Mouse (Mus musculus) MEL (cell line): ENCODE measurements around the gene Slc24a4. TPM values are rescaled to one million over a fixed set of nuclear protein-coding genes. Genes with fewer than 3 reads are reported as not detected.

Source experiments
- DNase-seq: peaks from one replicate; pipeline ENCODE4 v3.0.0; 2011; ENCODE audit warnings: low read depth, low spot score
- H3K27ac ChIP-seq: 2 replicates; pipeline ENCODE4 v1.5.1; 2012; ENCODE audit warnings: low read depth, mild to moderate bottlenecking, control low read depth, low read length, moderate library complexity; ENCODE audit not compliant: control insufficient read depth
- H3K27me3 ChIP-seq, 2 experiments: fragments of 150-350 bp in 1 of 2; sonication (generic) in 1 of 2; 2 replicates each; pipeline ENCODE4 v1.6.1; 2012; ENCODE audit warnings: low read length in 2 of 2, mild to moderate bottlenecking in 2 of 2, improper control_type of control experiment in 1 of 2, moderate library complexity in 1 of 2; ENCODE audit not compliant: insufficient read depth in 2 of 2, control insufficient read depth in 1 of 2
- H3K36me3 ChIP-seq, 2 experiments: 2 replicates each; pipeline ENCODE4 v1.6.1; 2012 to 2014; ENCODE audit warnings: low read length in 2 of 2, improper control_type of control experiment in 1 of 2, inconsistent platforms in 1 of 2, mild to moderate bottlenecking in 1 of 2; ENCODE audit not compliant: insufficient read depth in 2 of 2, control insufficient read depth in 1 of 2
- H3K4me1 ChIP-seq, 2 experiments: fragments of 150-350 bp in 1 of 2; sonication (generic) in 1 of 2; 2 replicates each; pipeline ENCODE4 v1.6.1; 2012; ENCODE audit warnings: low read length in 2 of 2, improper control_type of control experiment in 1 of 2, mild to moderate bottlenecking in 1 of 2; ENCODE audit not compliant: insufficient read depth in 2 of 2, control insufficient read depth in 1 of 2
- H3K4me3 ChIP-seq, 2 experiments: fragments of 150-350 bp in 1 of 2; sonication (generic) in 1 of 2; 2 replicates each; pipeline ENCODE4 v1.5.1; 2012; ENCODE audit warnings: low read depth in 2 of 2, low read length in 2 of 2, mild to moderate bottlenecking in 2 of 2, moderate library complexity in 2 of 2, control low read depth in 1 of 2, improper control_type of control experiment in 1 of 2; ENCODE audit not compliant: control insufficient read depth in 1 of 2, insufficient read depth in 1 of 2
- H3K79me2 ChIP-seq: 2 replicates; pipeline ENCODE4 v1.6.1; 2012; ENCODE audit warnings: mild to moderate bottlenecking, low read length, moderate library complexity; ENCODE audit not compliant: control insufficient read depth, poor library complexity, insufficient read depth
- H3K9ac ChIP-seq: 2 replicates; pipeline ENCODE4 v1.6.1; 2012; ENCODE audit warnings: low read depth, mild to moderate bottlenecking, control low read depth, low read length, moderate library complexity; ENCODE audit not compliant: control insufficient read depth, poor library complexity, severe bottlenecking
- H3K9me3 ChIP-seq: fragments of 150-350 bp; sonication (generic); replicated peaks from 2 replicates; pipeline ENCODE4 v1.6.1; 2012; ENCODE audit warnings: mild to moderate bottlenecking, low read length, improper control_type of control experiment, moderate library complexity; ENCODE audit not compliant: insufficient read depth
- CHD1 ChIP-seq: IDR thresholded peaks from 2 replicates; pipeline ENCODE4 v1.6.1; 2012; ENCODE audit warnings: low read depth, mild to moderate bottlenecking, inconsistent platforms, low read length, improper control_type of control experiment
- E2F4 ChIP-seq: IDR thresholded peaks from 2 replicates; pipeline ENCODE4 v1.6.1; 2011; ENCODE audit warnings: low read depth, low read length, improper control_type of control experiment, borderline replicate concordance
- ELF1 ChIP-seq: IDR thresholded peaks from 2 replicates; pipeline ENCODE4 v1.6.1; 2014; ENCODE audit warnings: low read depth, mild to moderate bottlenecking, inconsistent platforms, low read length, improper control_type of control experiment, moderate library complexity
- EP300 ChIP-seq, 2 experiments: IDR thresholded peaks; 2 replicates each; pipeline ENCODE4 v1.6.1; 2011; ENCODE audit warnings: improper control_type of control experiment in 2 of 2, low read length in 2 of 2, low read depth in 1 of 2, mild to moderate bottlenecking in 1 of 2
- GATA1 ChIP-seq: IDR thresholded peaks from 2 replicates; pipeline ENCODE4 v1.6.1; 2011; ENCODE audit warnings: low read depth, low read length, improper control_type of control experiment
- MAX ChIP-seq: IDR thresholded peaks from 2 replicates; pipeline ENCODE4 v1.6.1; 2011; ENCODE audit warnings: low read length, improper control_type of control experiment
- MAZ ChIP-seq: IDR thresholded peaks from 2 replicates; pipeline ENCODE4 v1.6.1; 2012; ENCODE audit warnings: low read depth, mild to moderate bottlenecking, inconsistent platforms, low read length, improper control_type of control experiment
- MYB ChIP-seq: IDR thresholded peaks from 2 replicates; pipeline ENCODE4 v1.6.1; 2011; ENCODE audit warnings: mild to moderate bottlenecking, low read depth, low read length, improper control_type of control experiment
- NRF1 ChIP-seq: IDR thresholded peaks from 2 replicates; pipeline ENCODE4 v1.6.1; 2014; ENCODE audit warnings: low read depth, mild to moderate bottlenecking, inconsistent platforms, low read length, improper control_type of control experiment, moderate library complexity; ENCODE audit not compliant: poor library complexity, insufficient read depth, severe bottlenecking
- POLR2A ChIP-seq, 2 experiments: IDR thresholded peaks; 2 replicates each; pipeline ENCODE4 v1.6.1; 2011 to 2012; ENCODE audit warnings: low read length in 2 of 2, mild to moderate bottlenecking in 2 of 2, control low read depth in 1 of 2, improper control_type of control experiment in 1 of 2, low read depth in 1 of 2, moderate library complexity in 1 of 2; ENCODE audit not compliant: control insufficient read depth in 1 of 2, insufficient read depth in 1 of 2, poor library complexity in 1 of 2
- POLR2AphosphoS2 ChIP-seq: IDR thresholded peaks from 2 replicates; pipeline ENCODE4 v1.6.1; 2011; ENCODE audit warnings: low read length, improper control_type of control experiment
- SIN3A ChIP-seq: IDR thresholded peaks from 2 replicates; pipeline ENCODE4 v1.6.1; 2012; ENCODE audit warnings: low read length, improper control_type of control experiment, inconsistent platforms
- TCF12 ChIP-seq: IDR thresholded peaks from 2 replicates; pipeline ENCODE4 v1.6.1; 2014; ENCODE audit warnings: low read depth, mild to moderate bottlenecking, inconsistent platforms, low read length, improper control_type of control experiment, moderate library complexity
- USF1 ChIP-seq: IDR thresholded peaks from 2 replicates; pipeline ENCODE4 v1.6.1; 2014; ENCODE audit warnings: low read depth, mild to moderate bottlenecking, inconsistent platforms, low read length, improper control_type of control experiment, moderate library complexity
- ZKSCAN1 ChIP-seq: IDR thresholded peaks from 2 replicates; pipeline ENCODE4 v1.6.1; 2012; ENCODE audit warnings: low read depth, mild to moderate bottlenecking, inconsistent platforms, low read length, improper control_type of control experiment, moderate library complexity
- polyA plus RNA-seq, 2 experiments: library from polyadenylated mRNA; stranded (reverse) in 1 of 2; unstranded in 1 of 2; fragments of >175 nt in 1 of 2; fragments of >200 nt in 1 of 2; gene quantifications; 2 replicates each; pipeline versions ENCODE4 v1.2.1 to v1.2.4; 2012; ENCODE audit warnings: low replicate concordance in 2 of 2, low read depth in 1 of 2; ENCODE audit not compliant: insufficient read length in 2 of 2, insufficient read depth in 1 of 2, missing spikeins in 1 of 2
- total RNA-seq: library from RNA; depleted of rRNA; stranded (reverse); fragments of 300-350 nt; gene quantifications from 2 replicates; pipeline ENCODE4 v1.2.3, GENCODE M21; 2012

Gene Slc24a4
- total and polyA plus RNA-seq, 3 experiments: not detected

GRCm38 (mm10) chr12:102166691-102167261, 38.2 kb downstream of the Slc24a4 start:
- Histone ChIP-seq H3K9ac (no peak overlapping the region), H3K27ac (no peak overlapping the region), H3K9me3 (no peaks in the 10 kb centered on the region), H3K4me1 (no peaks in the 10 kb centered on the region), H3K27me3 (peaks cover 0 to 7% of the 10 kb centered on the region in 2 experiments; a peak in 3 of 4 replicates), H3K36me3 (no peaks in the 10 kb centered on the region), H3K79me2 (no peaks in the 10 kb centered on the region), H3K4me3 (no peak overlapping the region)
- TF ChIP-seq EP300 (IDR thresholded peaks at IDR 0.05; ENCODE audit: low read depth in 1 of 2, low read length in 2 of 2) (no peak), MYB (no peak), NRF1 (no peak), USF1 (no peak), ZKSCAN1 (no peak), SIN3A (no peak), ELF1 (no peak), MAZ (no peak), POLR2AphosphoS2 (no peak), E2F4 (no peak), CHD1 (no peak), MAX (no peak)
- no peak for DNase-seq

GRCm38 (mm10) chr12:102167302-102167701, 38.8 kb downstream of the Slc24a4 start:
- H3K27me3 ChIP-seq: peaks cover 0 to 7% of the 10 kb centered on the region in 2 experiments; a peak in 3 of 4 replicates
- H3K4me1 ChIP-seq: no peaks in the 10 kb centered on the region
- no peaks in the 10 kb centered on the region for H3K9me3 ChIP-seq
- no peak overlapping the region for H3K9ac ChIP-seq
- no peaks in the 10 kb centered on the region for H3K79me2 ChIP-seq
- no peak overlapping the region for H3K4me3 ChIP-seq
- no peak for TF ChIP-seq GATA1
- TF ChIP-seq POLR2A (IDR thresholded peaks at IDR 0.05; ENCODE audit: control insufficient read depth in 1 of 2, insufficient read depth in 1 of 2, low read depth in 1 of 2, low read length in 2 of 2, poor library complexity in 1 of 2): no peak
- TF ChIP-seq TCF12: no peak
- no peak for TF ChIP-seq NRF1
- no peak for TF ChIP-seq EP300 (IDR thresholded peaks at IDR 0.05; ENCODE audit: low read depth in 1 of 2, low read length in 2 of 2)
- no peak for TF ChIP-seq ELF1
- TF ChIP-seq, all 39 proteins: peak for 0
- H3K27ac ChIP-seq: no peak overlapping the region
- DNase-seq: no peak
- no peaks in the 10 kb centered on the region for H3K36me3 ChIP-seq
